Mouse (Mus musculus) layer of hippocampus, postnatal 10 days (tissue): ENCODE data around the gene Kir3dl2. TPM values are rescaled to one million over a fixed set of nuclear protein-coding genes. Genes with fewer than 3 reads are reported as not detected.
A peak's percentile ranks its signal among the peaks of the same experiment; 100 is the strongest.
"Not testable (repeated sequence)": the region's sequence is repeated elsewhere in the genome, so short reads cannot be mapped to it uniquely, and the experiment has no call there.

Source experiments
- DNase-seq, 2 experiments: peaks; one replicate each; pipeline ENCODE4 v3.0.0; 2021; ENCODE audit warnings: low spot score in 2 of 2
- long read RNA-seq: library from polyadenylated mRNA; stranded (forward); transcript quantifications from one replicate; pipeline ENCODE4 v2.0.0, GENCODE M21; 2023
- total RNA-seq, 2 experiments: library from RNA; stranded (reverse); gene quantifications; 2 replicates each; pipeline ENCODE4 v1.2.3; 2021

Kir3dl2 gene
- under 1 TPM in 1 of 2 experiments, not detected in 1; 0.41 TPM for total RNA-seq
- long read RNA-seq: 0 reads

DNA sequence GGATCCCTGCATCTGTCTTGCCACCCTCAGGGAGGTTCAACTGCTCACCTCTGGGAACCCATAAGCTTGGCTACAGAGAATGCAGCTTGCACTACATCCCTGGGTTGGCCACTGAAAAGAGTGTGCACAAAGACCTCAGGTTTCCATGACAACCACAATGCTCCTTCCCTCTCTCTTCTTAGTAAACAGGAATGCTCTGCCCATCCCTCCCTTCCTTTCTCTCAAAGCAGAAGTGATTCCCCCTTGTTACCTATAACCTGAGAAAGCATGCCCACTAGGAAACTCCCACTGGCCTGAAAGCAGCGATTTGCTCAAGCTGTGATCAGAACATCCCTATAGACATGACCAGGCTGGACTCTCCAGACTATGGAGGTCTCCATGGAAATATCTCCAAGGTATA lies at the start of gene Kir3dl2:
Kir3dl2 (minus strand) TSS at position 101 of the 400 bp plus-strand sequence.
- not testable (repeated sequence) for DNase-seq

DNA sequence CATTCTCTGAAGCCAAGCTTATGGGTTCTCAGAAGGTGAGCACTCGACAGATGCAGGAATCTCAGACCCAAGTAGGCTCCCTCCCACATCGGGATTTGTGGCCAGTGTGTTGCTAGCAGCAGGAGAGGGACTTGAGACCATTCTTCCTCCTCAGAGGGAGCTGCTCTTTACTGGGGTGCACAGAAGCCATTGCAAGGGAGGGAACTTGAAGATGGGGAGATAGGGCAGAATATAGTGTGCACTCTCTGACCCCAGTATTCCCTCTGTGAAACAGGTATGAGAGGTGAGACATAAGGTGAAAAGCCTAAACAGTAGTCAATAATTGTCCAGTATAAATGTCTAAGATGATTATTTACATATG lies 47.0 kb upstream of the Kir3dl2 start:
- peak in 1 of 2 experiments; percentile 49 for DNase-seq

DNA sequence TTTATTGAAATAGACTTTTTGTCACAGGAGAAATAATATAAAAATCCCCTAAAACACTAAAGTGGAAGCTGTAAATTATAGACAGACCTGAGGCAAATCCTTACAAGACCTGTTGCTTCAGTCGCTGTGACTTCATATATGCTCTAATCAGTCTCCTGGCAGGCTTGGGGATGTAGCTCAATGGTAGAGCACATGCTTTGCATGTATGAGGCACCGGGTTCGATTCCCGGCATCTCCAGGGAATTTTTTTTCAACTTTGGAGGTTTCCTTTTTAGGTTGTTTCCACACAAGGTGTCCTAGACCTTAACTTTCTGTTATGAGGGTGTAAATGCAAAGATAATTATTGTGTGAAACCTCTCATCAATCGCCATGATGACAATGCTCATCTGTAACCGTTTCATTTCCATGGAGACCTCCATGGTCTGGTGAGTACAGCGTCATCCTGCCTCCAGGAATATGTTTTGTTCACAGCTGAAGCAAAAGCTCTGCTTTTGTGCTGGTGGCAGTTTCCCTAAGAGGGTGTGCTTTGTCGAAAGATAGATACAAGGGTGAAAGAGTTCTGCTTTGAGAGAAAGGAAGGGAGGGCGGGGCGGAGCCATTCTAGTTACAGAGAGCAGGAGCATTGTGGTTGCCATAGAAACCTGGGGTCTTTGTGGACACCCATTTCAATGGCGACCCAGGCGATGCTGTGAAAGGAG lies 46.5 kb upstream of the Kir3dl2 start, which contains the start of gene Tceal3:
Tceal3 (plus strand) TSS at position 644 of the 698 bp plus-strand sequence.
- peak; percentile 69 to 70 for DNase-seq

GRCm38 (mm10) chrX:136584617-136585016 lies 40.8 kb upstream of the Kir3dl2 start:
- no peak for DNase-seq

- DNase-seq: not testable (repeated sequence)
Measured at GRCm38 (mm10) chrX:136569094-136569493, 25.2 kb upstream of the Kir3dl2 start.

GRCm38 (mm10) chrX:136517699-136518098 lies 26.2 kb downstream of the Kir3dl2 start, which contains the start of gene Kir3dl1:
Gene Kir3dl1 (plus strand): TSS chrX:136517999.
- not testable (repeated sequence) for DNase-seq

Other genes starting within 250 kb of the Kir3dl2 start
- gene Kir3dl1, start 26.1 kb downstream of the Kir3dl2 start, total RNA-seq: not detected
- 100 to 1,000 TPM; 138 to 140 TPM for gene Tceal3, start 46.8 kb upstream of the Kir3dl2 start, total RNA-seq
- 10 to 100 TPM; 13.5 to 14.6 TPM for gene Tceal1, start 163.9 kb upstream of the Kir3dl2 start, total RNA-seq
- 100 to 1,000 TPM; 467 to 472 TPM for gene Morf4l2, start 199.6 kb upstream of the Kir3dl2 start, total RNA-seq
- under 1 TPM in 1 of 2 experiments, not detected in 1; 0.39 TPM for gene Glra4, start 236.1 kb upstream of the Kir3dl2 start, total RNA-seq